Mouse (Mus musculus): ENCODE measurements around the gene Kcnma1. TPM values are rescaled to one million over a fixed set of nuclear protein-coding genes. Genes with fewer than 3 reads are reported as not detected.

The Kcnma1 gene
- total RNA-seq (2021) = 10 to 100 TPM; 54.2 to 57.4 TPM
- long read RNA-seq, experiment 1, partial matches to known transcripts = 2 of 10 reads
- long read RNA-seq, experiment 1, other reads (novel, unspliced or antisense) = 8 of 10 reads
- long read RNA-seq, experiment 2, partial matches to known transcripts = 5 of 14 reads
- long read RNA-seq, experiment 2, other reads (novel, unspliced or antisense) = 9 of 14 reads

GRCm38 (mm10) chr14:24014391-24014790 lies at the start of gene Kcnma1:
Kcnma1 (minus strand) TSS chr14:24014491.
- DNase-seq (ENCODE audit: low spot score in 2 of 2) = no peak

- no peak for DNase-seq (ENCODE audit: low spot score in 2 of 2)
Observed at GRCm38 (mm10) chr14:24059747-24060146, 45.5 kb upstream of the Kcnma1 start.

- DNase-seq (ENCODE audit: low spot score in 2 of 2) = no peak
Observed at GRCm38 (mm10) chr14:24059287-24059686, 45.0 kb upstream of the Kcnma1 start.

- no peak for DNase-seq (ENCODE audit: low spot score in 2 of 2)
Observed at GRCm38 (mm10) chr14:24051821-24052220, 37.5 kb upstream of the Kcnma1 start.

GRCm38 (mm10) chr14:24036609-24037008 lies 22.3 kb upstream of the Kcnma1 start:
- no peak for DNase-seq (ENCODE audit: low spot score in 2 of 2)

GRCm38 (mm10) chr14:24036208-24036535 lies 21.9 kb upstream of the Kcnma1 start:
- DNase-seq (ENCODE audit: low spot score in 2 of 2) = peak; percentile 7 to 25

GRCm38 (mm10) chr14:24035486-24036207 lies 21.4 kb upstream of the Kcnma1 start:
- no peak for DNase-seq (ENCODE audit: low spot score in 2 of 2)

- no peak for DNase-seq (ENCODE audit: low spot score in 2 of 2)
Observed at GRCm38 (mm10) chr14:24032876-24033389, 18.6 kb upstream of the Kcnma1 start.

- no peak for DNase-seq (ENCODE audit: low spot score in 2 of 2)
Observed at GRCm38 (mm10) chr14:24032201-24032600, 17.9 kb upstream of the Kcnma1 start.

- DNase-seq (ENCODE audit: low spot score in 2 of 2) = no peak
Observed at GRCm38 (mm10) chr14:24020718-24021117, 6.4 kb upstream of the Kcnma1 start.

GRCm38 (mm10) chr14:24009978-24010377 lies 4.3 kb downstream of the Kcnma1 start:
- no peak for DNase-seq (ENCODE audit: low spot score in 2 of 2)

- DNase-seq (ENCODE audit: low spot score in 2 of 2) = peak; percentile 65 to 66
Observed at GRCm38 (mm10) chr14:24008252-24008651, 6.0 kb downstream of the Kcnma1 start.

GRCm38 (mm10) chr14:24006276-24006675 lies 8.0 kb downstream of the Kcnma1 start:
- no peak for DNase-seq (ENCODE audit: low spot score in 2 of 2)

- DNase-seq (ENCODE audit: low spot score in 2 of 2) = peak; percentile 18 to 33
Observed at GRCm38 (mm10) chr14:24004471-24005271, 9.6 kb downstream of the Kcnma1 start.

- peak; percentile 18 to 47 for DNase-seq (ENCODE audit: low spot score in 2 of 2)
Observed at GRCm38 (mm10) chr14:24003450-24004381, 10.6 kb downstream of the Kcnma1 start.

- DNase-seq (ENCODE audit: low spot score in 2 of 2) = no peak
Observed at GRCm38 (mm10) chr14:24002647-24003046, 11.6 kb downstream of the Kcnma1 start.

- no peak for DNase-seq (ENCODE audit: low spot score in 2 of 2)
Observed at GRCm38 (mm10) chr14:23997912-23998311, 16.4 kb downstream of the Kcnma1 start.

GRCm38 (mm10) chr14:23995831-23996230 lies 18.5 kb downstream of the Kcnma1 start:
- DNase-seq (ENCODE audit: low spot score in 2 of 2) = no peak

- no peak for DNase-seq (ENCODE audit: low spot score in 2 of 2)
Observed at GRCm38 (mm10) chr14:23990871-23991270, 23.4 kb downstream of the Kcnma1 start.

- DNase-seq (ENCODE audit: low spot score in 2 of 2) = no peak
Observed at GRCm38 (mm10) chr14:23989696-23990095, 24.6 kb downstream of the Kcnma1 start.

GRCm38 (mm10) chr14:23982205-23982604 lies 32.1 kb downstream of the Kcnma1 start:
- DNase-seq (ENCODE audit: low spot score in 2 of 2) = no peak

Measured in adrenal gland, postnatal 4 days (tissue).